ENCODE assay signal across 8 mouse cellular contexts in the genomic region with DNA sequence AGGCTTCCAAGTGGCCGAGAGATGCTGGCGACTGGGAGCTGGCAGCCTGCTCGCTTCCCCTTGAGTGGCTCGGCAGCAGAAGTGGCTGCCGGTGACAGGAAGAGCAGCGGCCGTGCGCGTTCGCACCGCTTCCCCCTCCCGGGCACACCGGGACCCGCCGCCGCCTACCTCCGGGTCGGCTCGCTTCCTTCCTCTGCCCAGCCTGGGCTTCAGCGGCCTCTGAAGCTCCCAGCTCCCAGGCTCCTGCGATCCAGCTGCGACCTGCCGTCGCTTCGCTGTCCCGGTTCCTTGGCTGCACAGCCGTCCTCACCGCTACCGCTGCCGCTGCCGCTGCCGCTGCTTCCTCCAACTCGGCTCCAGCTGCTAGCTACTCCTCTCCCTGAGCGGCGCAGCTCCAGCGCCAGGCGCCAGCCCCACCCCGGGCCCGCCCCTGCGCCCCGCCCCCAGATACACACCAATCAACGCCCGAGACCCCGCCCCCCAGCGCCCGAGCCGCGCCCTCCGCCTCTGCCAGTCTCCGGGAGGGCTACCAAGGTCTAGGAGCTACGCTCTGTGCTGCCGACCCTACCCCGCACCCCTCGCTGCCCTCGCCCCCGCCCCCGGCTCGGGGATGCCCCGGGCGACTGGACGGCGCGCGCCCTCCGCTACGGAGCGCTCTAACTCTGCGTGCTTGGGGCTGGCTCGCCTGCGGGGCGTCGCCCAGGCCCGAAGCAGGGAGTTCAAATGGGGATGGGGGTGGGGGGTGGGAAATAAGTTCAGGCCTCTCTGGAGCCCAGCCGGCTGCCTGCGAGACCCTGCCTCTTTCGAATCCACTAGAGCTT. TPM values are rescaled to one million over a fixed set of nuclear protein-coding genes. Genes with fewer than 3 reads are reported as not detected.
A peak's percentile ranks its signal among the peaks of the same experiment; 100 is the strongest.
DNase-seq lines count a peak whose midpoint lies in the region; ATAC-seq and TF ChIP-seq lines count a peak whose summit lies in the region.

A gene (minus strand): TSS at position 409 of the 821 bp plus-strand sequence.

- peak within 1 kb of the TSS; percentile 91 for H3K4me3 ChIP-seq in embryonic facial prominence, embryonic 13.5 days
- peak within 1 kb of the TSS; percentile 90 for H3K4me3 ChIP-seq in heart, adult 2 months
- peak within 1 kb of the TSS; percentile 93 for H3K4me3 ChIP-seq in limb, embryonic 14.5 days (replicated peaks; ENCODE audit: low read length)
- H3K4me3 ChIP-seq in midbrain, postnatal 0 days (ENCODE audit: low read depth, low read length): peak within 1 kb of the TSS; percentile 74

- intact Hi-C loops in heart, adult 2 months (cut with DNase I): loop anchor here (2.0 to 5.0 kb wide), 4 partner anchors 31 to 554 kb away; no protein-coding TSS in a partner anchor

- TF ChIP-seq EP300 in heart, adult 2 months (IDR thresholded peaks at IDR 0.05; ENCODE audit: insufficient read depth, low read depth, low read length): peak; percentile 57; the same call in 1 of the 2 replicates

- no peaks in the 10 kb centered on the region for H3K36me3 ChIP-seq in embryonic facial prominence, embryonic 13.5 days
- H3K36me3 ChIP-seq in heart, adult 2 months (ENCODE audit: control insufficient read depth, insufficient read depth, low read length): peaks cover 15% of the 10 kb centered on the region
- no peaks in the 10 kb centered on the region for H3K36me3 ChIP-seq in limb, embryonic 14.5 days (ENCODE audit: control insufficient read depth, insufficient read depth, low read length)
- H3K36me3 ChIP-seq in midbrain, postnatal 0 days (ENCODE audit: insufficient read depth, low read length): no peaks in the 10 kb centered on the region

- peak within 1 kb of the TSS; percentile 91 for H3K9ac ChIP-seq in embryonic facial prominence, embryonic 13.5 days
- peak within 1 kb of the TSS; percentile 97 for H3K9ac ChIP-seq in heart, adult 2 months (ENCODE audit: low read depth, low read length)
- H3K9ac ChIP-seq in limb, embryonic 14.5 days (ENCODE audit: low read depth, low read length, severe bottlenecking): peak within 1 kb of the TSS; percentile 84
- H3K9ac ChIP-seq in midbrain, postnatal 0 days (replicated peaks; ENCODE audit: low read length, poor library complexity, severe bottlenecking): peak within 1 kb of the TSS; percentile 61

- H3K27ac ChIP-seq in embryonic facial prominence, embryonic 13.5 days: peak within 1 kb of the TSS; percentile 95
- H3K27ac ChIP-seq in heart, adult 2 months: peak within 1 kb of the TSS; percentile 96
- peak within 1 kb of the TSS; percentile 89 for H3K27ac ChIP-seq in limb, embryonic 14.5 days (replicated peaks; ENCODE audit: low read depth, low read length)
- H3K27ac ChIP-seq in midbrain, postnatal 0 days (ENCODE audit: low read depth, low read length): peak within 1 kb of the TSS; percentile 96

- no peak for TF ChIP-seq CTCF in heart, adult 2 months (IDR thresholded peaks at IDR 0.05)
- no peak for TF ChIP-seq CTCF in midbrain, postnatal 0 days (IDR thresholded peaks at IDR 0.05)

- H3K79me2 ChIP-seq in heart, adult 2 months (replicated peaks; ENCODE audit: control insufficient read depth, insufficient read depth, low read length): peaks cover 10% of the 10 kb centered on the region

- DNase-seq in 3134 (ENCODE audit: extremely low read depth, insufficient read length, low spot score): peak; percentile 94
- peak; percentile 98 to 99 for DNase-seq in adrenal gland, postnatal 36 days
- DNase-seq in heart, adult 2 months: peak; percentile 96 to 97
- peak; percentile 97 for DNase-seq in kidney, adult 9 months
- peak; percentile 93 for DNase-seq in limb, embryonic 14.5 days (ENCODE audit: low spot score)
- peak; percentile 97 for DNase-seq in midbrain, postnatal 0 days (ENCODE audit: low spot score)
- DNase-seq in spleen, postnatal 14 days (ENCODE audit: low spot score in 2 of 2): peak; percentile 93 to 95

- peak within 1 kb of the TSS; percentile 85 for H3K4me2 ChIP-seq in embryonic facial prominence, embryonic 13.5 days
- H3K4me2 ChIP-seq in limb, embryonic 14.5 days (replicated peaks; ENCODE audit: low read depth, low read length, severe bottlenecking): peak within 1 kb of the TSS; percentile 79
- H3K4me2 ChIP-seq in midbrain, postnatal 0 days (ENCODE audit: low read depth, low read length, poor library complexity, severe bottlenecking): peak within 1 kb of the TSS; percentile 81

- no peaks in the 10 kb centered on the region for H3K9me3 ChIP-seq in embryonic facial prominence, embryonic 13.5 days
- H3K9me3 ChIP-seq in limb, embryonic 14.5 days (ENCODE audit: control insufficient read depth, low read length): no peaks in the 10 kb centered on the region
- H3K9me3 ChIP-seq in midbrain, postnatal 0 days (ENCODE audit: low read length): no peaks in the 10 kb centered on the region

- TF ChIP-seq POLR2A in heart, adult 2 months (IDR thresholded peaks at IDR 0.05; ENCODE audit: insufficient read depth, low read depth, low read length): peak; percentile 95
- peak; percentile 89; the same call in 1 of the 2 replicates for TF ChIP-seq POLR2A in limb, embryonic 14.5 days (IDR thresholded peaks at IDR 0.05; ENCODE audit: borderline replicate concordance, extremely low read depth, insufficient read depth, insufficient read length)

- peaks cover 40% of the 10 kb centered on the region for H3K4me1 ChIP-seq in embryonic facial prominence, embryonic 13.5 days
- H3K4me1 ChIP-seq in heart, adult 2 months (ENCODE audit: control insufficient read depth, insufficient read depth, low read length): peaks cover 14% of the 10 kb centered on the region
- peaks cover 20% of the 10 kb centered on the region for H3K4me1 ChIP-seq in limb, embryonic 14.5 days (ENCODE audit: control insufficient read depth, insufficient read depth, low read length)
- H3K4me1 ChIP-seq in midbrain, postnatal 0 days (ENCODE audit: insufficient read depth, low read length): peaks cover 26% of the 10 kb centered on the region; the same call in 1 of the 2 replicates

- ATAC-seq in embryonic facial prominence, embryonic 13.5 days (ENCODE audit: insufficient number of reproducible peaks, insufficient read depth, low FRiP score, low TSS enrichment, low read depth): peak; percentile 97
- peak; percentile 96 for ATAC-seq in limb, embryonic 14.5 days (ENCODE audit: low FRiP score, low read depth)
- ATAC-seq in midbrain, postnatal 0 days (ENCODE audit: low FRiP score): peak; percentile 98

- under 1% methylated on average over 76 of the region's 76 CpGs for WGBS in embryonic facial prominence, embryonic 13.5 days
- WGBS in heart, adult 2 months: under 1% methylated on average over 76 of the region's 76 CpGs
- WGBS in limb, embryonic 14.5 days: 1% methylated on average over 67 of the region's 76 CpGs
- under 1% methylated on average over 53 of the region's 76 CpGs for WGBS in midbrain, postnatal 0 days

- H3K27me3 ChIP-seq in embryonic facial prominence, embryonic 13.5 days: no peaks in the 10 kb centered on the region
- no peaks in the 10 kb centered on the region for H3K27me3 ChIP-seq in heart, adult 2 months (ENCODE audit: control insufficient read depth, insufficient read depth, low read length)
- no peaks in the 10 kb centered on the region for H3K27me3 ChIP-seq in limb, embryonic 14.5 days (ENCODE audit: control insufficient read depth, insufficient read depth, low read length)
- H3K27me3 ChIP-seq in midbrain, postnatal 0 days (ENCODE audit: insufficient read depth, low read length): no peaks in the 10 kb centered on the region

RNA-seq across cellular contexts. Expression of the gene that starts here (rescaled TPM):
- total RNA-seq in adrenal gland, postnatal 36 days (2021): 100 to 1,000 TPM in 1 of 2 experiments, 10 to 100 TPM in 1; 86.3 to 152 TPM
- 38.8 and 45.0 TPM in 2 replicates for polyA plus RNA-seq in embryonic facial prominence, embryonic 13.5 days (2015; fragmentation: Nextera tagmentation; extraction: Ambion mirVana)
- total RNA-seq in heart, adult 2 months (2021): 100 to 1,000 TPM; 111 to 132 TPM
- polyA plus RNA-seq in heart, adult 2 months (2012; rRNA removed): 23.7 and 41.4 TPM in 2 replicates
- polyA plus RNA-seq in limb, embryonic 14.5 days (2012; rRNA removed): 26.7 and 29.2 TPM in 2 replicates
- 58.5 and 62.2 TPM in 2 replicates for polyA plus RNA-seq in limb, embryonic 14.5 days (2014; fragmentation: Nextera tagmentation; extraction: Ambion mirVana)
- 99.2 and 116 TPM in 2 replicates for total RNA-seq in midbrain, postnatal 0 days (2014; rRNA removed)
- polyA plus RNA-seq in midbrain, postnatal 0 days (2015; fragmentation: Nextera tagmentation; extraction: Ambion mirVana): 43.0 and 54.4 TPM in 2 replicates

Comparison
In these comparisons a context has a peak if more than half of its experiments do, and no peak if none do; other contexts are left out.
1. Peak in every context shown above with its lines: DNase-seq, ATAC-seq, H3K4me3 ChIP-seq and H3K27ac ChIP-seq.